Mouse (Mus musculus) heart, adult 2 months (tissue): ENCODE results near the gene Fam3c. TPM values are rescaled to one million over a fixed set of nuclear protein-coding genes. Genes with fewer than 3 reads are reported as not detected.

Experiments used
- DNase-seq, 2 experiments: peaks; one replicate each; pipeline ENCODE4 v3.0.0; 2021
- H3K27ac ChIP-seq: fragments of 200-600 bp; 2 replicates; pipeline ENCODE4 v1.8.1; 2022
- H3K27me3 ChIP-seq: fragments of 200-500 bp; 2 replicates; pipeline ENCODE4 v1.6.1; 2012; ENCODE audit warnings: mild to moderate bottlenecking, low read length, inconsistent platforms, mixed read lengths; ENCODE audit not compliant: control insufficient read depth, insufficient read depth
- H3K36me3 ChIP-seq: fragments of 200-500 bp; 2 replicates; pipeline ENCODE4 v1.6.1; 2012; ENCODE audit warnings: low read length, inconsistent platforms; ENCODE audit not compliant: control insufficient read depth, insufficient read depth
- H3K4me1 ChIP-seq: fragments of 200-500 bp; 2 replicates; pipeline ENCODE4 v1.6.1; 2011; ENCODE audit warnings: low read length; ENCODE audit not compliant: control insufficient read depth, insufficient read depth
- H3K4me3 ChIP-seq: fragments of 200-600 bp; 2 replicates; pipeline ENCODE4 v1.8.1; 2022
- H3K79me2 ChIP-seq: fragments of 200-500 bp; replicated peaks from 2 replicates; pipeline ENCODE4 v1.6.1; 2012; ENCODE audit warnings: mild to moderate bottlenecking, inconsistent platforms, low read length, moderate library complexity, mixed read lengths; ENCODE audit not compliant: control insufficient read depth, insufficient read depth
- H3K9ac ChIP-seq: fragments of 200-500 bp; 2 replicates; pipeline ENCODE4 v1.6.1; 2012; ENCODE audit warnings: low read depth, mild to moderate bottlenecking, control low read depth, inconsistent platforms, low read length, mixed read lengths
- CTCF ChIP-seq: fragments of 200-600 bp; IDR thresholded peaks from 2 replicates; pipeline ENCODE4 v1.8.1; 2022; ENCODE audit warnings: antibody characterized with exemption, mild to moderate bottlenecking, moderate library complexity
- EP300 ChIP-seq: fragments of 200-500 bp; IDR thresholded peaks from 2 replicates; pipeline ENCODE4 v1.6.1; 2011; ENCODE audit warnings: low read depth, low read length, control low read depth; ENCODE audit not compliant: insufficient read depth
- POLR2A ChIP-seq: fragments of 200-500 bp; IDR thresholded peaks from 2 replicates; pipeline ENCODE4 v1.6.1; 2011; ENCODE audit warnings: mild to moderate bottlenecking, low read depth, low read length, control low read depth; ENCODE audit not compliant: insufficient read depth
- WGBS: fragments of 180-500 bp; shearing (Covaris S2); methylation state at CpG from one replicate; pipeline ENCODE4 v1.1.7; 2018; 5-methylcytosine and 5-hydroxymethylcytosine counted together
- intact Hi-C: fragments of 180-260 bp; cut with DNase I; formaldehyde crosslinking; loops from one replicate; pipeline ENCODE4 v1.15.1; 2025
- polyA plus RNA-seq: library from polyadenylated mRNA; depleted of rRNA; stranded (reverse); fragments of >200 nt; gene quantifications from 2 replicates; pipeline ENCODE4 v1.2.3, GENCODE M21; 2012
- total RNA-seq, 2 experiments: library from RNA; stranded (reverse); gene quantifications; 2 replicates each; pipeline ENCODE4 v1.2.3; 2021

The Fam3c gene
- total and polyA plus RNA-seq, 3 experiments = 3.4 to 27.4 (median 27.3) TPM

DNA sequence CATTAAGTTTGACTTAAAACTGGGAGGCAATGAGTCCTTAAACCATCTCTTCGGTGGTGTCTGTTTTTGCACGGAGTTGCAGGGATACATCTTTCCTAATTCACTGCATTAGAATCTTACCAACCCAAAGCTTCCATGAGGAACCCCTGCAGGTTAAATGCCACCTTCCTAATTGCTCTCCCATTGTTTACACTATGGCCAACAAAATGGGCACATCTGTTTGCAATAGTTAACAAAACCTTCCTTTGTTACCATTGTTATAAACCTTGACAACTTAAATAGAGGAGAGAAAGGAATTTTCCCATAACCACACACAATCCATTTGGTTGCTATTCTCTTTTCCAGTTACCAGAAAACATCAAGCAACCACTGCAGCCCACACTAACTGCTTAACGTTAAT lies 62.1 kb downstream of the Fam3c start:
- Histone ChIP-seq H3K4me1 (no peaks in the 10 kb centered on the region), H3K36me3 (no peaks in the 10 kb centered on the region), H3K4me3 (no peak overlapping the region), H3K79me2 (no peaks in the 10 kb centered on the region), H3K27me3 (peaks cover 6% of the 10 kb centered on the region; the same call in 1 of the 2 replicates), H3K9ac (no peak overlapping the region), H3K27ac (no peak overlapping the region)
- intact Hi-C loops = no loop called here
- DNase-seq = no peak
- 72% methylated on average over 3 of the region's 3 CpGs for WGBS
- TF ChIP-seq POLR2A (no peak), CTCF (no peak), EP300 (no peak)

DNA sequence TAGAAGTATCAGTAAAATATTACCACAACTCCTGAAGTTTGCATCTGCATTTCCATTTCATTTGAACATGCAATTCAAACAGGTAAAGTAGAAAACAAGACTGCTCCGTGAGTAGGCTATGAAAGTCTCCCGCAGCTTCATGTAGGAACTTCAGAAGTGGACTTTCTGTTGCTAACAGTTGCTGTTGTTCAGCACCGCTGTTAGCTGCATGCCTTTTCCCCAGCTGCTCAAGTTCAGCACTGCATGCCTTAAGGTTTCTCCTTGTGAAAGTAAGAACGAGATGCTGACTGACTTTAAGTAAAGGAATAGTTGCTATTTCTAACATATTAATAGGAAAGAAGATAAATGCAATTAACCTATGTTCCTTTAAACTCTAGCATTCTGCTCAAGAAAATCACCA lies 64.0 kb downstream of the Fam3c start:
- Histone ChIP-seq H3K27me3 (peaks cover 14% of the 10 kb centered on the region), H3K79me2 (no peaks in the 10 kb centered on the region), H3K4me3 (no peak overlapping the region), H3K36me3 (no peaks in the 10 kb centered on the region), H3K9ac (no peak overlapping the region), H3K4me1 (no peaks in the 10 kb centered on the region), H3K27ac (no peak overlapping the region)
- no peak for TF ChIP-seq POLR2A
- no peak for TF ChIP-seq EP300
- no peak for TF ChIP-seq CTCF
- WGBS = 43% methylated on average over 4 of the region's 4 CpGs
- DNase-seq = no peak
- intact Hi-C loops = no loop called here

DNA sequence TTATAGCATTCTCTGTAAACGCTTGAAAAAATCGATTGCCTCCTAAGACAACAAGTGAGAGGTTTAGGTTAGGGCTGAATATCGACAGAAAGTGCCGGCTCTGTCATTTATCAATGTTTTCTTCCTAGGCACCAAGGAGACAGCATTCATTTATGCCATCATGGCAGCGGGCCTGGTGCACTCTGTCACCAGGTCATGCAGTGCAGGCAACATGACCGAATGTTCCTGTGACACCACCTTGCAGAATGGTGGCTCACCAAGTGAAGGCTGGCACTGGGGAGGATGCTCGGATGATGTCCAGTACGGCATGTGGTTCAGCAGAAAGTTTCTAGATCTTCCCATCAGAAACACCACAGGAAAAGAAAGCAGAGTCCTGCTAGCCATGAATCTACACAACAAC lies 65.3 kb downstream of the Fam3c start:
- Histone ChIP-seq H3K9ac (no peak overlapping the region), H3K27me3 (peaks cover 14% of the 10 kb centered on the region), H3K79me2 (no peaks in the 10 kb centered on the region), H3K36me3 (no peaks in the 10 kb centered on the region), H3K4me3 (no peak overlapping the region), H3K27ac (no peak overlapping the region), H3K4me1 (no peaks in the 10 kb centered on the region)
- TF ChIP-seq EP300 = no peak
- no peak for TF ChIP-seq POLR2A
- TF ChIP-seq CTCF = no peak
- WGBS = 83% methylated on average over 8 of the region's 8 CpGs
- DNase-seq = no peak
- intact Hi-C loops = no loop called here

DNA sequence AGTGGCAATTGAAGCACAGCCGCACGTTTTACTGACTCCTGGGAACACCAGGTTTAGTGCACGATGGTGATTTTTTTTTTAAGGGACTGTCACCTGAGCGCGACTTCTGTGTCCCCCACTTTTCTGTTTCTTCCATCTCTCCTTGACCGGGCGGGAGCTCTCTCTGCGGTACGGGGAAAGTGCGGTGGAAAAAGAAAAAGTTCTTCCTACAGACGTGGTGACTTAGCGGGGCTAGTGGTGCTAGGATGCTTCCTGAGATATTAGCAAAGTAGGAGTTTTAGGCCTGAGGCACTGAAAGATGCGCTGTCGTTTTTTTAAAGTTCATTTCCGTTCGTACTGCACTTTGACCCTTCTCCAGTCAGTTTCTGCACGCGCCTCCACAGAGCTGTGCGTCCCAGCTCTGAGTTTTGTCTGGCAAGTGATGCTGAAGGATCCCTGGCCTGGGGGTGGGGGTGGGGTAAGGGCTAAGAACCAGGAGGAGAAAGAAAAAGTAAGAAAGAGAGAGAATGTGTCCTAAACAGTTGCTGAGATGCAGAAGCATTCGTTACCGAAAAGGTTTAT lies 66.5 kb downstream of the Fam3c start:
- Histone ChIP-seq H3K79me2 (no peaks in the 10 kb centered on the region), H3K36me3 (no peaks in the 10 kb centered on the region), H3K27ac (no peak overlapping the region), H3K4me3 (no peak overlapping the region), H3K9ac (no peak overlapping the region), H3K27me3 (peaks cover 14% of the 10 kb centered on the region), H3K4me1 (no peaks in the 10 kb centered on the region)
- WGBS = 11% methylated on average over 21 of the region's 21 CpGs
- no peak for DNase-seq
- intact Hi-C loops = no loop called here
- no peak for TF ChIP-seq POLR2A

DNA sequence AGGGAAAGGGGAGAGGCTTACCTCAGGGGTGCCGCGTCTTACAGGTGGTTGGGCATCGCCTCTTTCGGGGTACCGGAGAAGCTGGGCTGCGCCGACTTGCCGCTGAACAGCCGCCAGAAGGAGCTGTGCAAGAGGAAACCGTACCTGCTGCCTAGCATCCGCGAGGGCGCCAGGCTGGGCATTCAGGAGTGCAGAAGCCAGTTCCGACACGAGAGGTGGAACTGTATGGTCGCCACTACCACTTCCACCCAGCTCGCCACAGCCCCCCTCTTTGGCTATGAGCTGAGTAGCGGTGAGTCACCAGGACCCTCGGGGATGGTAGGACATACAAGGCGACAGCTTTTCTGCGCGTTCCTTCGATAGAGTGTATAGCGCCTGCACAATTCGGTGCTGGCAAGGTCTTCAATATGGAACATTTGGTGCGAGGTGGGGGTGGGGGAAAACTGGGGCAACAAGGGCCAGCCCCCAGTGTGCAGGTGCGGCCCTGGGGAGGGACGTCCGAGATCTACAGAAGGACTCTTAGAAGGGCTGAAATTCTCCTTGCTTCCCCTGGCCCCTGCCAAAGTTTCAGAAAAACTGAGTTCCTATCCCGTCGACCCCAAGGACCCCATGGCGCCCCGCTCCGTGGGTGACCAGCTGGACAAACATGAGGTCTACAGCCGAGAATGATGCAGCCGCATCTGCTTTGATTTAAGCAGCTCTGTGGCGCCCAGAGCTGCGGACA lies 67.1 kb downstream of the Fam3c start:
- Histone ChIP-seq H3K4me3 (peak overlapping the region; percentile 4; the same call in 1 of the 2 replicates), H3K27me3 (peaks cover 14% of the 10 kb centered on the region), H3K4me1 (no peaks in the 10 kb centered on the region), H3K9ac (no peak overlapping the region), H3K27ac (no peak overlapping the region), H3K36me3 (no peaks in the 10 kb centered on the region), H3K79me2 (no peaks in the 10 kb centered on the region)
- peak; percentile 22; the same call in 1 of the 2 replicates for TF ChIP-seq CTCF
- no peak for TF ChIP-seq EP300
- intact Hi-C loops = no loop called here
- DNase-seq = peak in 1 of 2 experiments; percentile 27
- WGBS = 6% methylated on average over 38 of the region's 38 CpGs

DNA sequence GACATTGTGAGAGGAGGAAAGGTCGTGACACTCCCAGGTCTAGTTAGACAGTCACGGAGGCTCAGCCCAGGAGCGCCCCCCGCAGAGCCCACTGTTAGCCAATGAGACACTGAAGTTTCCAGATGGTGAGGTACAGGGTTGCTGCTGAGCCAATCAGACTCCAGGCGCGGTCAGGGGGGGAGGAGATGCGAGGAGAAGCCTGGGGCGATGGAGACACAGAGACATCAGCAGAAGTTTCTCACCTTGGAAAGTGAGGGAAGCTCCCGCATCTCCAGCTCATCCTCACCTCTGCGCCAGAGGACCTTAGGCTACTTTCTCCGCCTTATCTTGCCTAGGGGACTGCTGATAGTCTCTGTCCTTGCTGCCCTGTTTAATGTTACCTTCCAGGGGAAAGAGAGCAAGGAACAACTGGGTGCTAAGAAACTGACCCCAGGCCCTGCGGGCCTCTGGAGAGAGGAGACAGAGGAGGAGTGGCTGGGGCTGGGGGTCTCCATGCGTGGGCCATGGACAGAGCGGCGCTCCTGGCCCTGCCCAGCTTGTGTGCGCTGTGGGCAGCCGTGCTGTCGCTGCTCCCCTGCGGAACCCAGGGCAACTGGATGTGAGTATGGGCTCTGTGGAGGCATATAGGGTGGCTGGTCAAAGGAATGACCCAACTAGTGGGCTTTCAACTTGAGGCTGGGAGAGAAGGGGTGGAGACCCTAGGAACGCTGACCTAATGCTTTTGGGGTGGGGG lies 67.9 kb downstream of the Fam3c start, which contains the start of gene Wnt16:
TSS of gene Wnt16 (plus strand) at position 224 of the 733 bp plus-strand sequence.
- WGBS = 9% methylated on average over 20 of the region's 20 CpGs
- H3K27ac ChIP-seq = no peak within 1 kb of the TSS
- H3K27me3 ChIP-seq = peaks cover 14% of the 10 kb centered on the region
- TF ChIP-seq CTCF (no peak), POLR2A (no peak), EP300 (no peak)
- no peak within 1 kb of the TSS for H3K9ac ChIP-seq
- intact Hi-C loops = no loop called here
- H3K4me3 ChIP-seq = peak within 1 kb of the TSS; percentile 4; the same call in 1 of the 2 replicates
- no peak for DNase-seq
- no peaks in the 10 kb centered on the region for H3K79me2 ChIP-seq
- H3K4me1 ChIP-seq = no peaks in the 10 kb centered on the region
- H3K36me3 ChIP-seq = no peaks in the 10 kb centered on the region
